Mouse (Mus musculus): ENCODE measurements around the gene Ppp5c. TPM values are rescaled to one million over a fixed set of nuclear protein-coding genes. Genes with fewer than 3 reads are reported as not detected.
A peak's percentile ranks its signal among the peaks of the same experiment; 100 is the strongest.

The Ppp5c gene
- polyA plus RNA-seq, 1 experiment from 2014 or later: 71.8 TPM

DNA sequence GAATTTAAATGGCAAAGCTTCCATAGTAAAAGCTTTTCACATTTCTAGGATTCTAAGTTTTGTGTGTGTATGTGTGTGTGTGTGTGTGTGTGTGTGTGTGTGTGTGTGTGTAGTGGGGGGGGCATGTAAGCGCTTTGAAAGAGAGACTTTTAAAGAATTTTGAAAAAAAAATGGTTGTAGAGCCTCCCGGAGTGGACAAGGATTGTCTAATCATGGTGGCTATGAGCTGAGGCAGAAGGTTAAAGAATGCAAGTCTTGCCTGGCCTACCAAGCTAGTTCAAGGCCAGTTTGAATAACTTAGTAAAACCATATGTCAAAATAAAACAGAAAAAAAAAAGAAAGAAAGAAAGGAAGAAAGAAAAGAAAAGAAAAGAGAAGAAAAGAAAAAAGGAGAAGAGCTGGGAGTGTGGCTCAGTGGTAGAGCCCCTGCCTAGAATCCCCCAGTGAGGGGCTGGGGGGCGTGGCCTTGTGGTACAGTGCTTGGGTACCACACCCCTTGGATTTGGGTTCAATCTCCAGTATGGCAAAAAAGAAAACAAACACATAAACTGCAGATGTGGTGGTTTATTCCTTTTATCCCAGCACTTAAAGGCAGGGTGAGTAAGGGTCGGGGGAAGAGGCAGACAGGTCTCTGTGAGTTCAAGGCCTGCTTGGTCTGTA is 27.7 kb upstream of the Ppp5c start:
- WGBS: 86% methylated on average over 4 of the region's 4 CpGs
- no peak for ATAC-seq
- Histone ChIP-seq H3K4me2 (replicated peaks; ENCODE audit: low read depth, low read length) (peak overlapping the region; percentile 80), H3K4me3 (ENCODE audit: low read depth, low read length) (peak overlapping the region; percentile 39; the same call in 1 of the 2 replicates), H3K9me3 (ENCODE audit: low read length) (no peaks in the 10 kb centered on the region), H3K27me3 (replicated peaks; ENCODE audit: insufficient read depth, low read length) (no peaks in the 10 kb centered on the region), H3K27ac (ENCODE audit: low read length) (peak overlapping the region; percentile 43; the same call in 1 of the 2 replicates), H3K4me1 (ENCODE audit: insufficient read depth, low read depth, low read length) (peaks cover 24% of the 10 kb centered on the region), H3K9ac (replicated peaks; ENCODE audit: low read depth) (no peak overlapping the region), H3K36me3 (ENCODE audit: insufficient read depth, low read length) (peaks cover 15% of the 10 kb centered on the region; the same call in 1 of the 2 replicates)
- TF ChIP-seq EP300 (IDR thresholded peaks at IDR 0.05) (no peak), CTCF (IDR thresholded peaks at IDR 0.05) (no peak)
- DNase-seq (ENCODE audit: low spot score): no peak

DNA sequence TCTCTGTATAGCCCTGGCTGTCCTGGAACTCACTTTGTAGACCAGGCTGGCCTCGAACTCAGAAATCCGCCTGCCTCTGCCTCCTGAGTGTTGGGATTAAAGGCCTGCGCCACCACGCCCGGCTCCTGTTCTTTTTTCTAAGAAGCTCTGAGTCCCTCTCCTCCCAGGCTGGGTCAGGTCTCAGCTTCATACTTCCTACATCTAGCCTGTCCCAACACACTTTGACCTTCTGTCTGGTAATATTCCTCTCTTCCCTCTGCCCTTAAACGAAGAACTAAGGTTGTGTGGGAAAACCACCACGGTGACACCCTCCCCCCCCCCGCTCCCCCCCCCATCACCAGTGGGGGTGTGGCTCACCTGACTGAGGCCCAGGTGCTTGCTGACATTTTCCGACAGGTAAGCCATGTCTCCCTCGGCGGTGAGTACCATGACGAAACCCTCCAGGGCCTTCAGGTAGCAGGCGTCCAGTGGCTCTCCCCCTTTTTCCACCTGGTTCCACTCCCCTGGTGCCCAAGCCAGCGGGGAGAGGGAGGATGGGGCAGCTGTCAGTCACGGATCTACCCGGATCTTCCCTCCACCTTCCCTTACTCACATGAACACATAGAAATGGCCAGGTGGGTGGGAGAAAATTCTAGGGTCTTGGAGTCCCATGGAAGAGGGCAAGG is 26.7 kb upstream of the Ppp5c start:
- Histone ChIP-seq H3K4me3 (ENCODE audit: low read depth, low read length) (no peak overlapping the region), H3K4me2 (replicated peaks; ENCODE audit: low read depth, low read length) (no peak overlapping the region), H3K27me3 (replicated peaks; ENCODE audit: insufficient read depth, low read length) (no peaks in the 10 kb centered on the region), H3K27ac (ENCODE audit: low read length) (no peak overlapping the region), H3K9me3 (ENCODE audit: low read length) (no peaks in the 10 kb centered on the region), H3K4me1 (ENCODE audit: insufficient read depth, low read depth, low read length) (peaks cover 15% of the 10 kb centered on the region), H3K9ac (replicated peaks; ENCODE audit: low read depth) (no peak overlapping the region), H3K36me3 (ENCODE audit: insufficient read depth, low read length) (peaks cover 21% of the 10 kb centered on the region; the same call in 1 of the 2 replicates)
- 85% methylated on average over 12 of the region's 16 CpGs for WGBS
- TF ChIP-seq CTCF (IDR thresholded peaks at IDR 0.05) (no peak), EP300 (IDR thresholded peaks at IDR 0.05) (no peak)
- no peak for DNase-seq (ENCODE audit: low spot score)
- no peak for ATAC-seq

DNA sequence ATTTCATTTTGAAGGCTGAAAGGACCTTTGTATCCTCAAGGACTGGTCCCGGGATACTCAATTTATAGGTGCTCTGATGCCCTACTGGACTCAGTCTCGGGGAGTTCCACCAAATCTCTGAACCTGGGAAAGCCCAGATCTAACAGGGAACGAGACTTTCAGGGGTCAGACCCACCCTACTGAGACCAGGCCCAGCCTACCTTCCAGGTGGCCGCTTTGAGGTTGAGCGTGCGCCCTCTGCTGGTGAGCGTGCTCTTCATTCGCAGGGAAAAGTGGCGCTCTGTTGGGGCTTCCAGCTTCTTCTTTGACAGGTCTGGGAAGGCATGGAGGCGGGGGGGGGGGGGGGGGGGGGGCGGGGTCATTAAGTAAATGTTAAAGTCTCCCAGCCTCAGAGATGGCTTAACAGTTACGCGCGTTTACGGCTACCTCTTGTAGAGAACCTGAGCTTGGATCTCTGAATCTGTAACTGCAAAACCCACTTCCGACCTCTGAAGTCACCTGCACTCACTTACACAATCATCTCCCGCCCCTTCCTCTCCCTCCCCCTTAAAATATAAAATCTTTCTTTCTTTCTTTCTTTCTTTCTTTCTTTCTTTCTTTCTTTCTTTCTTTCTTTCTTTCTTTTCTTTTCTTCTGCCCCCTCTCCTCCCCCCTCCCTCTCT is 23.3 kb upstream of the Ppp5c start:
- no peak overlapping the region for H3K4me3 ChIP-seq (ENCODE audit: low read depth, low read length)
- no peak overlapping the region for H3K9ac ChIP-seq (replicated peaks; ENCODE audit: low read depth)
- 20% methylated on average over 13 of the region's 17 CpGs for WGBS
- DNase-seq (ENCODE audit: low spot score): peak; percentile 87
- peaks cover 28% of the 10 kb centered on the region; the same call in 1 of the 2 replicates for H3K36me3 ChIP-seq (ENCODE audit: insufficient read depth, low read length)
- peak; percentile 23 for ATAC-seq
- no peaks in the 10 kb centered on the region for H3K9me3 ChIP-seq (ENCODE audit: low read length)
- no peak for TF ChIP-seq EP300 (IDR thresholded peaks at IDR 0.05)
- peak; percentile 84 for TF ChIP-seq CTCF (IDR thresholded peaks at IDR 0.05)
- no peaks in the 10 kb centered on the region for H3K4me1 ChIP-seq (ENCODE audit: insufficient read depth, low read depth, low read length)
- no peak overlapping the region for H3K27ac ChIP-seq (ENCODE audit: low read length)
- no peaks in the 10 kb centered on the region for H3K27me3 ChIP-seq (replicated peaks; ENCODE audit: insufficient read depth, low read length)
- no peak overlapping the region for H3K4me2 ChIP-seq (replicated peaks; ENCODE audit: low read depth, low read length)

DNA sequence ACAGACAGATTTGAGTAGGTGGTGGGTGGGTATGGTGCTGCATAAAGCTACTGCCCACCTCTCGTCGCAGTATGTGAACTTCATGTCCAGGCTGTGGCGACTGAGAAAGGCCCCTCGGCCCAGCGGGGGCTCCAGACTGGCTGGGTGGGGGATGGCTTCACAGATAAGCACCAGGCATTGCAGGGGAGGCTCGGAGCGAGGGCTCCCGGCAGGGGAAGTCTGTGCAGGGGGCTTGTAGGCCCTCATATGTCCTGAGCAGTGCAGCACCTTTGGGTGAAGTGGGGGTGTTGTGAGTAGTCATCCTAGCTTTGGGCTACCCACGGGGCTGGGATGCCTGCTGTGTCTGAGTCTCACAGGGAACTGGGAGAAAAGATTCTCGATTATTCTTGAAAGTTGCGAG is 22.8 kb upstream of the Ppp5c start:
- Histone ChIP-seq H3K36me3 (ENCODE audit: insufficient read depth, low read length) (peaks cover 32% of the 10 kb centered on the region), H3K27me3 (replicated peaks; ENCODE audit: insufficient read depth, low read length) (no peaks in the 10 kb centered on the region), H3K27ac (ENCODE audit: low read length) (no peak overlapping the region), H3K4me2 (replicated peaks; ENCODE audit: low read depth, low read length) (no peak overlapping the region), H3K9ac (replicated peaks; ENCODE audit: low read depth) (no peak overlapping the region), H3K4me1 (ENCODE audit: insufficient read depth, low read depth, low read length) (no peaks in the 10 kb centered on the region), H3K4me3 (ENCODE audit: low read depth, low read length) (no peak overlapping the region), H3K9me3 (ENCODE audit: low read length) (no peaks in the 10 kb centered on the region)
- DNase-seq (ENCODE audit: low spot score) (no peak), ATAC-seq (no peak)
- WGBS: 67% methylated on average over 11 of the region's 11 CpGs
- TF ChIP-seq CTCF (IDR thresholded peaks at IDR 0.05) (no peak), EP300 (IDR thresholded peaks at IDR 0.05) (no peak)

DNA sequence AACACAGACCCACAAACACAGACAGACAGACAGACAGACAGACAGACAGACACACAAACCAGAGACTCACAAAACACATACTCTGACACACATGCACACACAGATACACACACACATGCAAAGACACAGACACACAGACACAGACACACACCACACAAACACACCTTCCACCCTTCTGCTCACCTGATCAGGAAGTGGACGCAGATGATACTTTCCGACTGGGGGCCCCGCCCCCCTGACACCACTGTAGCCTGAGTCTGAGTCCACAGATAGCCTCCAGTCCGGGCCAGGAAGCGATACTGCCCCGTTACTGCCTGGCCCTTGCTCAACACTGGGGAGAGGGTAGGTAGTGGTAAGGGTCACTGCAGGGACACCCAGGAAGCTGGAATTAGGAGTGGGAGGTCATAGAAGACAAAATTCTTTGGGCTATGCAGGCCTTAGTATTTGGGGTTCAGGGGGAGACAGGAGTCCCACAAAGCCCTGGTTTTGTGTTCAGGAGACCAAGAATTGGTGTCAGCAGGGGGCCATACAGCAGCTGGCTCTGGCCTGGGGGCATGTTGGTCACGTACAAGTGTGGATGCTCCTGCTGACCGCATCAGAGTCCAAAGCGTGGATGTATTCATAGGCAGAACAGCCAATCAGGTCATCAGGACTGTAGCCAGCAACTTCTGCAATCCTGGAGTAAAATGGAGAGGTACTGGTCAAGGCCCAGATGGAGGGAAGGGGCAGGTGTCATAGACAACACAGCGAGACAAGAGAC is 20.9 kb upstream of the Ppp5c start:
- ATAC-seq: no peak
- Histone ChIP-seq H3K4me2 (replicated peaks; ENCODE audit: low read depth, low read length) (no peak overlapping the region), H3K9ac (replicated peaks; ENCODE audit: low read depth) (no peak overlapping the region), H3K36me3 (ENCODE audit: insufficient read depth, low read length) (peaks cover 36% of the 10 kb centered on the region), H3K27ac (ENCODE audit: low read length) (no peak overlapping the region), H3K4me1 (ENCODE audit: insufficient read depth, low read depth, low read length) (no peaks in the 10 kb centered on the region), H3K9me3 (ENCODE audit: low read length) (no peaks in the 10 kb centered on the region), H3K27me3 (replicated peaks; ENCODE audit: insufficient read depth, low read length) (no peaks in the 10 kb centered on the region), H3K4me3 (ENCODE audit: low read depth, low read length) (no peak overlapping the region)
- DNase-seq (ENCODE audit: low spot score): no peak
- TF ChIP-seq CTCF (IDR thresholded peaks at IDR 0.05) (no peak), EP300 (IDR thresholded peaks at IDR 0.05) (no peak)
- WGBS: 89% methylated on average over 10 of the region's 10 CpGs
